Mouse (Mus musculus) G1E-ER4 (cell line): Measurements from ENCODE around the gene Fuk. TPM values are rescaled to one million over a fixed set of nuclear protein-coding genes. Genes with fewer than 3 reads are reported as not detected.

Source experiments
- GATA1 ChIP-seq: IDR thresholded peaks from one replicate; pipeline ENCODE4 v1.8.0; 2012; ENCODE audit warnings: low read length, inconsistent platforms
- polyA plus RNA-seq: library from polyadenylated mRNA; stranded (reverse); fragments of >175 nt; gene quantifications from 2 replicates; pipeline ENCODE4 v1.2.3, GENCODE M21; 2012

Gene Fuk
- 11.8 and 14.2 TPM in 2 replicates for polyA plus RNA-seq

GRCm38 (mm10) chr8:110901839-110902578 is at the start of gene Fuk:
Gene Fuk, minus strand, starts transcription at chr8:110902488.
- no peak for TF ChIP-seq GATA1

DNA sequence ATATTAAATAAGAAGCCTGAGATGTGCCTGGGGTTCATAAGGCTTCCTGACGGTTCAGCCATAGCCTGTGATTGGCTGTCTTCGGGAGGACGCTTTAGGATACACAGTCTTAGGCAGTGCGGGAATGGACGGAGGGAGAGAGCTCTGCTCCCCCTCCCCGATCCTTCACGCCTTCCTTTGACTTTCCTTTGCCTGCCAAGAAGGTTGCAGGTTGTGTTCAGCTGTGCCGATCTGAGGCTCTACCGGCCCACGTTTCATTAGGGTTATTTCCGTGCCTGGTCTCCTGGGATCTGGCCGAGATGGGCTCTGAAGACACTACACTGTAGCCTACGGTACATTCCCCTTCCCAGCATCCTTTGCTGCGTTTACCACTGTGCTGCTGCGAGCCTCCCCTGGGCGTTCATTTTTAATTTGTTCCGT is 47.8 kb upstream of the Fuk start:
- no peak for TF ChIP-seq GATA1

- peak; percentile 2 for TF ChIP-seq GATA1
Measured at GRCm38 (mm10) chr8:110945716-110946115, 43.4 kb upstream of the Fuk start.

DNA sequence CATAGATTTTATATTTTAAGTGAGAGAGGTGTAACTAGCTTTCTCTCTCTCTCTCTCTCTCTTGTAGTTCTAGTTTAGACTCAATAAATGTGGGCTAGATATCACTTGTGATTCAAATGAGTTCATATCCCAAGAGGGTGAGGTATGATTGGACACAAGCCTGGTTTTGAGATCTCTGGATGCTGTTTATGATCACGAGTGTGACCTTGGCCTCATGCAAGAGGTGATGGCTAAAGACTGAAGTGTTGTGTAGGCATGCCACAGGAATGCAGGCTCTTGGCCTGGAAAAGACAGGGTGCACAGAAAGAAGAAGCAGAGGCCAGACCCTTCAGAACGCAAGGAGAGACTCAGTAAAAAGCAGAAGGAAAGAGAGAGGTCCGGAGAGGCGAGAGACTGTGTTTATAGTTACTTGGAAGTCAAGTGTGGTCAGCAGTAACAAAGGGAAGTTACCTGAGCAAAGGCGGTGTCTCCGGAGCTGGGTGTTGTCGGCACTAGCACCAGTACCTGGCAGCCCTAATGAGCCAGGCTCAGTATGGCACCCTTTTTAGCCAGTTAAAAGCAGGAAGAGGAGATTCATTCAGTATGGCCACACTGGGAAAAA is 42.1 kb upstream of the Fuk start:
- no peak for TF ChIP-seq GATA1

DNA sequence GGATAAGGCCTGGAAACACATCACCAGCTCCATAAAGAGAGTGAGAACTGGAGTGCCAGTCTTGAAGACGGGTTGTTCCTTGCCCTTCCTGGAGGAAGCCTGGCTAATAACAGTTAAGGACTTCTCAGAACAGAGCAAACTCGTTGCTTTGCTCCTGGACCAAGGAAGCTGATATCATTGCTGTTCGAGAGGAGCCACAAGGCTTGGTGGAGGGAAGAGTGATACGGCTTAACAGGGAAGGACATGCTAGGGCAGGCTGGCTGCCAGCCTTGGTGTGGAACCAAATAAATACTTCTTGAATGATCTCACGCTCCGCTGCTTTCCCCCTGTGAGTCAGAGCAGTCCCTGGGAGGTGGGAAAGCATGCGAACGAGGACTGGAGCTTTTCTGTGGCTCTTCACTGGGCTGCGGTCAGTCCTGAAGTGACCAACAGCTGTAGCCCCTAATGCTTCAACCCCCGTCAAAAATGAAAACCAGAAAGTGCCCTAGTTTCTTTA is 39.2 kb upstream of the Fuk start:
- TF ChIP-seq GATA1, result no peak

DNA sequence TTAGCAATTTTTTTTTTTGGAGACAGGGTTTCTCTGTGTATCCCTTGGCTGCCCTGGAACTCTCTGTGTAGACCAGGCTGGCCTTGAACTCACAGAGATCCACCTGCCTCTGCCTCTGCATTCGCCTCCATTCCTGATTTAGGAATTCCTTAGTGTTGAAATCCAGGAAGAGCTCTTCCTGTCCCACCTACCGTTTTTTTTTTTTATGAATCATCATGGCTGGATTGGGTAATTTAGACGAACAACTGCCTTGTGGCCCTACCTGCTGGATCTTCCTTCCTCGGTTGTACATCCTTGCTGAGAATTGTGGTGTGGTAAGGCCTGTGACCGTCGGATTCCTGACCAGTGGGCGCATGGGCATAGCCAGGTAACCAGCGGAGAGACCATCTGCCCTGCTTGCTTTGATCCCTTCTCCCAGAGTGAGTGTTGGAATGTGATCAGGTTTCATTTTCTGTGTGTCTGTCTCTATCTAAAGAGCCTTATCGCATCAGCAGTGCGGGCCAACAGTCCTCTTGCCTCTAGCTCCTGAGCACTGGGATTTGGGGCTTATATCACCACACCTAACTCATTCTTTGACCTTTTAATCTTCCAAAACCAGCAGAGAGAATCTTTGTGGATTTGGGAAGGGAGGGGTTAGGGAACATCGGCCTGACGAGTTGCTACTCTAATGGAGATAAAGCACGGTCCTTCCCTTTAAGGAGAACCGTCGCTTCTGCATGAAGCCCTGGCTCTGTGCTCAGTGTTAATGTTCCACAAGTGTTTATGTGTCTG is 38.6 kb upstream of the Fuk start:
- TF ChIP-seq GATA1, result no peak

DNA sequence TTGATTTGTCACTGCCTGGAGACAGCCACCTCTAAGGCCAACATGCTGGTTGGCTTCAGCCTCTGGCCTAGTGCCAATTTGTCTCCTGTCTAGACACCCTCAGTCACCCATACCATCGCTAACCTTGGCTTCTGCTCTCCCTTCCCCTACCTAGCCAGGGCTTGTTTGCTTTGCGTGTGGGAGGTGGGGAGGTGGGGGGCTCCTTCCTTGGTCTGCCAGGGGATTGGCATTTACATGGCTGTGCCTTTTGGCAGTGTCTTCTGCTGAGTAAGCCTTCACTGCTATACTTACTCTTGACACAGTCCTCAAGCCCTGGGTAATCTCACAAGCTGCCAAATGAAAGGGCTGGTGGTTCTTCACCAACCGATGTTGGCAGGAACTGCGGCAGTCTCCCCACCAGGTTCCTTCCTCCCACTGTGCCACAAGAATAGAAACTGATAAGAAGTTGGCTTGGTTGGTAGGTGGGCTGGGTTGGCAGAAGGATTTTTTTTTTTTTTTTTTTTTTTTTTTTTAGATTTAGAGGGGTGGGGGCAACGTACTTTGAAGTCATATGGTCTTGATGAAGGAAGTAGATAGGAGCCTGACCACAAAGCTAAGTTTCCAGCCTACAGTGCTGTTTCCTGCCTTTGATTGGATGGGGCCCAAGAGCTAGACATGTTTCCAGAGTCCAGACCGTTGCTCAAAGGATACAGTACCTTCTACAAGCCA is 36.7 kb upstream of the Fuk start:
- TF ChIP-seq GATA1, result peak; percentile 46

DNA sequence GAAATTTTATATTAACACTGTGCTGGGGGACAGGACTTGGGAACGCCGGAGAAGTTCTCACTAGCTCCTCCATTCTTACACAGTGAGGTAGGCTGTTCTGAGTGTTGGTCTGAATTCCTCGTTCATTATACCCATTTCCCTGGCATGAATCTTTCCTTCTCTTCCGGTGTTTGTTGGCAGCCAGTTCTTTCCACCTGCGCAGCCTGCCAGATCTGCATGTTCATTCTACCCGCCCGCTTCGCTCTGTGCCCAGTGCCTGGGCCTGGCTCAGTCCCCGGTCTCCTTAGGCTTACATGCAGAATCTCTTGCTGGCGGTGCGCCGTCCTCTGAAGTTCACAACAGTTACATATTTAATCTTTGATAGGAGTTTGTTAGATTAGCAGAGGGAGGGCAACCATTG is 33.9 kb upstream of the Fuk start:
- no peak for TF ChIP-seq GATA1

DNA sequence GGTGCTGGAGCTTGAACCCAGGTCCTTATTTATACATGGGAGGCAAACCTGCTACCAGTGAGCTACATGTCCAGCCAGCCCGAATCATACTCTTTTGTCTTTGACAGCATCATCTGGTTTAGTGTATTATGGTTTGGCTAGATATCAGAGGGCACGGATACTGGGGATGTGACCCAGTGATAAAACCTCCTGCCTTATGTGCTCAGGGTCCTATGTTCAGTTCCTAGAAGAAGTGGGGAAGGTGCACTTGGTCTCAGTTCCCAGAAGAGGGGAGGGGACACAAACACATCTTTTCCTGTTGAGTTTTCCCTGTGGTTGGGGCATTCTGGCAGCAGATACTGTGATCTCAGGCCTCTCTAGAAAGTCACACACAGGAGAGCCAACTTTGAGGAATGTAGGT is 31.0 kb upstream of the Fuk start:
- TF ChIP-seq GATA1, result peak; percentile 71

DNA sequence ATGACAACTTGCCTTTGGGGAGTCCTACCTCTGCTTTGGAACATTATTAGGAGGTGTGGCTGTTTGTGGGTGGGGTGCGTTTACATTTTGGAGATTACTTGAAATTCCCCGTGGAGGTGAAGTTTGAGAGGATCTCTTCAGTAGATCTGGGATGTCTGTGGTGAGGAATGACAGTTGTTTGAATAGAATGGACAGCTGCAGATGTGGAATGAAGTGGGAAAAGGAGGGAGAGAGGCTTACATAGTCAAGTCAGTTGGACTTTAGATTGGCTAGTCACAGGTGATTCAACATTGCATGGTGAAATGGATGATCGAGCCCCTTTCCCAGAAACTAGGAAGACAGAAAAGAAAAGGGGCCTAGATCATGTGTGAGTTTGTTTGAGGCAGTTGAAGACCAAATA is 30.2 kb upstream of the Fuk start:
- no peak for TF ChIP-seq GATA1

- TF ChIP-seq GATA1, result no peak
Measured at GRCm38 (mm10) chr8:110931176-110931939, 29.1 kb upstream of the Fuk start.

GRCm38 (mm10) chr8:110929066-110929465 is 26.8 kb upstream of the Fuk start:
- peak; percentile 91 for TF ChIP-seq GATA1

DNA sequence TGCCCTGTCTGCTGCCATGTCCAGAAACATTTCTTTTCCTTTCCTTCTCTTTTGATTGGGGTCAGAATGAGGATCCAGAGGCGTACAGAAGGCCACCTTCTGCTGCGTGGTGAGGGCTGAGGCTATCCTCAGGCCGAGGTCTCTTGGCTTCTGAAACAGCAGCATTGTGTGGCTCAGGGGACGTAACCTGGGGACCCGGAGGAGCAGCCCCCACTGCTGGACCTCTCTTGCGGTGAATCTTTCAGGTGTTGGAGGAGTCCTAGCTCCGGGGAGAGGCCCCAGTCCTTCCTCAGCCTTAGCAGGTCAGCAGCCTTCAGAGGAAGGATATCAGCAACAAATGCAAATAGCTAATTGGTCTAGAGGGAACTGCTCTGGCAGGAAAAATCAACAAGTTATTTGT is 26.1 kb upstream of the Fuk start:
- TF ChIP-seq GATA1, result no peak

GRCm38 (mm10) chr8:110926690-110927089 is 24.4 kb upstream of the Fuk start:
- TF ChIP-seq GATA1, result no peak

- no peak for TF ChIP-seq GATA1
Measured at GRCm38 (mm10) chr8:110925691-110926140, 23.4 kb upstream of the Fuk start.
